Mouse (Mus musculus): ENCODE results near the gene Prkcb.

The Prkcb gene

GRCm38 (mm10) chr7:122667903-122668302, 379.4 kb downstream of the Prkcb start:
- DNase-seq (ENCODE audit: low spot score in 2 of 2) = peak; percentile 48 to 52

DNA sequence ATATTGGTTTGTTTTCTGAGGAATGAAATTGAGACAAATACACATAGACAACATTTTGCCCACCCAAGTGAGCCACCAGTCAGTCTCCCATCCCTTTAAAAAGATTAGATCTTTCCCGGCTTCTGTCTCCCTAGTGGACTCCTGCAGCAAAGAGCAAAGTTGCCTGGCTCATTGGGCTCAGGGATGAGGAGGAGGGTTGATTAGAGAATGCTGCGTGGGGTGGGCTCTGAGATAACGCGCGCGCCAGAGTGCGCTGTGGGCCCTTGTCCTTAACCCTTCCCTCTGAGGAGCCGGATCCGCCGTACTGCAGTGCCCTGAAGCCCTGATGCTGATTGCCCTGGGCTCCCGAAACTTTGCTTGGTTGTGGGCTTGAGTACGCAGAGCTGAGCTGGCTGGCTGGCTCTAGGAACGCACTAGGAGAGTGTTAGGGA, 381.9 kb downstream of the Prkcb start, which contains the start of gene Cacng3:
Gene Cacng3 (plus strand): TSS at position 51 of the 431 bp plus-strand sequence.
- no peak for DNase-seq (ENCODE audit: low spot score in 2 of 2)

- peak; percentile 80 to 84 for DNase-seq (ENCODE audit: low spot score in 2 of 2)
Measured at GRCm38 (mm10) chr7:122670873-122671641, 382.5 kb downstream of the Prkcb start.

- peak; percentile 58 to 66 for DNase-seq (ENCODE audit: low spot score in 2 of 2)
Measured at GRCm38 (mm10) chr7:122672981-122673380, 384.4 kb downstream of the Prkcb start.

DNA sequence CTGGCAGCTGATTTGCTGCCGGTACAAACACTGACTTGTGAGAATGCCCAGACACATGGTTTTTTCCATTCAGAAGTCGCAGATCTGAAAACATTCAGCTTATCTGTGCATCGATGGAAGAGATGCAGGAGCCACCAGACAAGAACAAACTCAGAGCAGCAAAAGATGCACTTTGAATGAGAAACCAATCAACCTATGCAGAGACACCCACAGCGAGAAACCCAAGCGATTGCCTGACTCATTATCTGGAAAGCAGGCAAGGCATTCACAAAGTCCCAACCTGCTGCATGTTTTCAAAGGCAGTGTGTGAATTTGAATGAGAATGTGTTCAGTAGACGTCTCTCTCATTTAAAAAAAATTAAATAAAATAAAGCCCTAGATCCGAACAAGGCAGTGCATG, 386.7 kb downstream of the Prkcb start:
- DNase-seq (ENCODE audit: low spot score in 2 of 2) = peak; percentile 31 to 54

Measured in right cerebral cortex, adult 2 months (tissue).